ENCODE assay signal across 9 mouse cellular contexts in the genomic region with DNA sequence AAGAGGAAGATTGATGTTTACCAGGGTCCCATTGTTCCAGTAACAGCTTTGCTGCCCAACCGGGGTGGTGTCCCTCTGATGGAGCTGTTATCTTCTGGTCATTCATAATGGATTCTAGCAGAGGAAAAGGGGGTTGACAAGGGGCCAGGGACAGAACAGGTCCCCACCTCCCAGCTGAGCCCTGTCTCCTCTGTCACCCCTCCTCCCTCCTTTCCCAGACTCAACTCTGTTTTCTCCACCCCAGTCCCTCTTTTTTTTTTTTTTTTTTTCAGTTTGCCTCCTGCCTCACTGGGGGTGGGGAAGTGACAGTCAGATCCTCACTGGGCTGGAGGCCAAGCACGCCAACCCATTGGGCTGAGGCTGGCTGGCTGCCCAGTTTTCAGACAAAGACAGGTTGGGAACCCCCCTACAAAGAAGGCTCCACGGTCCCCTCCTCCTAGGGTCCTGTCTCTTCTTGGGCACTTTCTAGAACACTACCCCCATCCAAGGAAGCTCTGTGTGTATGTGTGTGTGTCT.
DNase-seq lines count a peak whose midpoint lies in the region; ATAC-seq lines count a peak whose summit lies in the region.
"Had no signal": no experiment of that assay in that cellular context is flagged by ENCODE, and none has a peak within 500 bp of the region (broad histone marks: within the 10 kb centered on the region; RNA-seq: fewer than 3 reads in every experiment).

No protein-coding gene starts in this region.

- H3K9me3 ChIP-seq in embryonic facial prominence, embryonic 10.5 days: no peaks in the 10 kb centered on the region
- no peaks in the 10 kb centered on the region for H3K9me3 ChIP-seq in heart, embryonic 14.5 days (ENCODE audit: control insufficient read depth, low read length)
- no peaks in the 10 kb centered on the region for H3K9me3 ChIP-seq in liver, embryonic 13.5 days (replicated peaks)
- H3K9me3 ChIP-seq in neural tube, embryonic 13.5 days: no peaks in the 10 kb centered on the region

- H3K27ac ChIP-seq in embryonic facial prominence, embryonic 10.5 days (replicated peaks): peak overlapping the region; percentile 61
- H3K27ac ChIP-seq in heart, embryonic 14.5 days (replicated peaks in 1 of 2; ENCODE audit: control insufficient read depth in 1 of 2, insufficient read depth in 1 of 2, low read depth in 2 of 2, low read length in 2 of 2): peak overlapping the region; percentile 79 to 87
- H3K27ac ChIP-seq in liver, embryonic 13.5 days: peak overlapping the region; percentile 9; the same call in 1 of the 2 replicates
- H3K27ac ChIP-seq in neural tube, embryonic 13.5 days (replicated peaks): peak overlapping the region; percentile 85

- peak; percentile 76 for ATAC-seq in heart, embryonic 14.5 days (ENCODE audit: insufficient number of reproducible peaks, insufficient read depth, low FRiP score, low read depth)
- ATAC-seq in liver, embryonic 13.5 days (ENCODE audit: low read depth): peak; percentile 55
- ATAC-seq in neural tube, embryonic 13.5 days (ENCODE audit: low read depth): peak; percentile 84

- H3K9ac ChIP-seq in heart, embryonic 14.5 days (ENCODE audit: low read length): 0 out of 2 replicates have a peak overlapping the region, but pooled peaks have one; percentile 32
- no peak overlapping the region for H3K9ac ChIP-seq in liver, embryonic 13.5 days
- peak overlapping the region; percentile 12; the same call in 1 of the 2 replicates for H3K9ac ChIP-seq in neural tube, embryonic 13.5 days

- DNase-seq in ovary, adult 18-20 months (ENCODE audit: low spot score): peak; percentile 30
- no peak for DNase-seq in ovary, postnatal 10 days (ENCODE audit: low spot score)
- no peak for DNase-seq in embryonic facial prominence, embryonic 10.5 days (ENCODE audit: low spot score)
- DNase-seq in kidney, postnatal 10 days: peak; percentile 88
- DNase-seq in liver, embryonic 13.5 days: no peak
- no peak for DNase-seq in natural killer cell, adult 2 months (ENCODE audit: low spot score in 2 of 2)

- H3K4me3 ChIP-seq in embryonic facial prominence, embryonic 10.5 days: no peak overlapping the region
- no peak overlapping the region for H3K4me3 ChIP-seq in heart, embryonic 14.5 days (ENCODE audit: control insufficient read depth in 1 of 2, insufficient read depth in 1 of 2, low read depth in 1 of 2, low read length in 2 of 2)
- H3K4me3 ChIP-seq in liver, embryonic 13.5 days (replicated peaks): no peak overlapping the region
- H3K4me3 ChIP-seq in neural tube, embryonic 13.5 days: no peak overlapping the region

- peak overlapping the region; percentile 51 for H3K4me2 ChIP-seq in heart, embryonic 14.5 days (ENCODE audit: low read length)
- no peak overlapping the region; the same call in 1 of the 2 replicates for H3K4me2 ChIP-seq in liver, embryonic 13.5 days
- peak overlapping the region; percentile 25 for H3K4me2 ChIP-seq in neural tube, embryonic 13.5 days

- 46% methylated on average over 3 of the region's 3 CpGs for WGBS in embryonic facial prominence, embryonic 10.5 days
- 0% methylated on average over 3 of the region's 3 CpGs for WGBS in heart, embryonic 14.5 days
- 12% methylated on average over 3 of the region's 3 CpGs for WGBS in liver, embryonic 13.5 days (ENCODE audit: insufficient replicate concordance)
- 1% methylated on average over 3 of the region's 3 CpGs for whole genome bisulfite sequencing in neural tube, embryonic 13.5 days

- H3K27me3 ChIP-seq in embryonic facial prominence, embryonic 10.5 days (replicated peaks; ENCODE audit: low read depth, poor library complexity, severe bottlenecking): no peaks in the 10 kb centered on the region
- H3K27me3 ChIP-seq in heart, embryonic 14.5 days (ENCODE audit: control insufficient read depth, insufficient read depth, low read length): no peaks in the 10 kb centered on the region
- no peaks in the 10 kb centered on the region for H3K27me3 ChIP-seq in liver, embryonic 13.5 days
- no peaks in the 10 kb centered on the region for H3K27me3 ChIP-seq in neural tube, embryonic 13.5 days

- H3K4me1 ChIP-seq in embryonic facial prominence, embryonic 10.5 days: peaks cover 23% of the 10 kb centered on the region
- peaks cover 12 to 27% of the 10 kb centered on the region in 2 experiments for H3K4me1 ChIP-seq in heart, embryonic 14.5 days (ENCODE audit: control insufficient read depth in 2 of 2, insufficient read depth in 2 of 2, low read length in 2 of 2)
- peaks cover 22% of the 10 kb centered on the region for H3K4me1 ChIP-seq in liver, embryonic 13.5 days (replicated peaks)
- H3K4me1 ChIP-seq in neural tube, embryonic 13.5 days (replicated peaks): peaks cover 41% of the 10 kb centered on the region

- H3K36me3 ChIP-seq in embryonic facial prominence, embryonic 10.5 days (replicated peaks): no peaks in the 10 kb centered on the region
- no peaks in the 10 kb centered on the region for H3K36me3 ChIP-seq in heart, embryonic 14.5 days (ENCODE audit: control insufficient read depth, insufficient read depth, low read length)
- H3K36me3 ChIP-seq in liver, embryonic 13.5 days: no peaks in the 10 kb centered on the region
- no peaks in the 10 kb centered on the region for H3K36me3 ChIP-seq in neural tube, embryonic 13.5 days
- H3K36me3 ChIP-seq: G1E had no signal

Comparison
In these comparisons a context has a peak if more than half of its experiments do, and no peak if none do; other contexts are left out.
1. DNase-seq: peak in ovary, adult 18-20 months (single experiment) and kidney, postnatal 10 days (single experiment); none in ovary, postnatal 10 days (single experiment), embryonic facial prominence, embryonic 10.5 days (single experiment), liver, embryonic 13.5 days (single experiment) and natural killer cell, adult 2 months (0 of 2).
2. H3K27ac ChIP-seq: peak in every context shown above with its lines; median percentile 85 in neural tube, embryonic 13.5 days; 83 in heart, embryonic 14.5 days; 61 in embryonic facial prominence, embryonic 10.5 days; 9 in liver, embryonic 13.5 days.
3. Peak in every context shown above with its lines, with median percentiles within 50 percentile points of each other: ATAC-seq.